Mouse (Mus musculus): ENCODE measurements around the gene Tecr.

- TF ChIP-seq CTCF (IDR thresholded peaks at IDR 0.05; ENCODE audit: extremely low read depth, insufficient read depth, insufficient read length, insufficient replicate concordance) = no peak
- TF ChIP-seq POLR2A (IDR thresholded peaks at IDR 0.05; ENCODE audit: low read depth, low read length) = no peak
Observed at GRCm38 (mm10) chr8:83588886-83589285, 18.9 kb downstream of the Tecr start.

Measured in spleen, adult 2 months (tissue).